Mouse (Mus musculus) megakaryocyte, embryonic 14.5 days (primary cell): ENCODE results near the gene Tgfb2.

Source experiments
- FLI1 ChIP-seq: IDR thresholded peaks from 2 replicates; pipeline ENCODE4 v1.6.1; 2012; ENCODE audit warnings: low read length, inconsistent platforms, mixed read lengths
- GATA1 ChIP-seq: IDR thresholded peaks from 3 replicates; pipeline ENCODE4 v1.6.1; 2012; ENCODE audit warnings: mixed read lengths, low read length, inconsistent platforms, borderline replicate concordance

GRCm38 (mm10) chr1:186674621-186675020 is 31.2 kb downstream of the Tgfb2 start:
- TF ChIP-seq FLI1, result no peak
- TF ChIP-seq GATA1, result no peak
